Mouse (Mus musculus): ENCODE results near the gene Rcor3. TPM values are rescaled to one million over a fixed set of nuclear protein-coding genes. Genes with fewer than 3 reads are reported as not detected.

Rcor3 gene
- polyA plus RNA-seq, 1 experiment from 2014 or later: 14.2 TPM

DNA sequence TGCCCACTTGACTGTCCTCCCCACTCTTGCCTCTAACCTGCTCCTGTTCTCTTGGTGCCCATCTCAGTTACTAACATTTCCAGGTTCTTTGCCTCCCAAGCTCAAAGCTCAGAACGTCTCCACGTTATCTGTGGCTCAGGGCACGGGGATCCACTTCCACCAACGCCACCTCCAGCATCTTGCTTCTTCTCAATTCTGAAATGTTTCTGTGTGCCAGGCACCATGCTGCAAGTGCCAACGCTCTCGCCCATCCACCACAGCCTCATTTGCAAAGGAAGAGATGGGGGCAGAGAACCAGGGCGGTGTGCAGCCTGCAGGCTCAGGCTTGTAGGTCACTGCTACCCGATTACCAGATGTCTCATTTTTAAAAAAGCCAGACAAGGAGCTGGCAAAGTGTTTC is 85.4 kb downstream of the Rcor3 start:
- no peaks in the 10 kb centered on the region for H3K4me1 ChIP-seq
- H3K27ac ChIP-seq: no peak overlapping the region
- DNase-seq (ENCODE audit: extremely low spot score, low spot score): no peak
- H3K9me3 ChIP-seq: no peaks in the 10 kb centered on the region
- H3K27me3 ChIP-seq (ENCODE audit: poor library complexity, severe bottlenecking): no peaks in the 10 kb centered on the region
- H3K4me3 ChIP-seq: no peak overlapping the region
- WGBS: 94% methylated on average over 8 of the region's 8 CpGs
- no peaks in the 10 kb centered on the region for H3K36me3 ChIP-seq (replicated peaks)

Other genes starting within 250 kb of the Rcor3 start
- 1.2 and 1.5 TPM in 2 replicates for gene Slc30a1, start 231.3 kb downstream of the Rcor3 start, polyA plus RNA-seq (2016; fragmentation: Nextera tagmentation; extraction: Ambion mirVana)
- gene Rd3, start 160.7 kb downstream of the Rcor3 start, polyA plus RNA-seq (2016; fragmentation: Nextera tagmentation; extraction: Ambion mirVana): 0.15 and 0.38 TPM in 2 replicates
- gene Traf5, start 45.5 kb downstream of the Rcor3 start, polyA plus RNA-seq (2016; fragmentation: Nextera tagmentation; extraction: Ambion mirVana): 2.3 and 4.1 TPM in 2 replicates
- gene Kcnh1, start 52.7 kb upstream of the Rcor3 start, polyA plus RNA-seq (2016; fragmentation: Nextera tagmentation; extraction: Ambion mirVana): 0.14 and 0.15 TPM in 2 replicates

Measured in forebrain, embryonic 10.5 days (tissue).